Mouse (Mus musculus): Measurements from ENCODE around the gene Ficd.

The Ficd gene

DNA sequence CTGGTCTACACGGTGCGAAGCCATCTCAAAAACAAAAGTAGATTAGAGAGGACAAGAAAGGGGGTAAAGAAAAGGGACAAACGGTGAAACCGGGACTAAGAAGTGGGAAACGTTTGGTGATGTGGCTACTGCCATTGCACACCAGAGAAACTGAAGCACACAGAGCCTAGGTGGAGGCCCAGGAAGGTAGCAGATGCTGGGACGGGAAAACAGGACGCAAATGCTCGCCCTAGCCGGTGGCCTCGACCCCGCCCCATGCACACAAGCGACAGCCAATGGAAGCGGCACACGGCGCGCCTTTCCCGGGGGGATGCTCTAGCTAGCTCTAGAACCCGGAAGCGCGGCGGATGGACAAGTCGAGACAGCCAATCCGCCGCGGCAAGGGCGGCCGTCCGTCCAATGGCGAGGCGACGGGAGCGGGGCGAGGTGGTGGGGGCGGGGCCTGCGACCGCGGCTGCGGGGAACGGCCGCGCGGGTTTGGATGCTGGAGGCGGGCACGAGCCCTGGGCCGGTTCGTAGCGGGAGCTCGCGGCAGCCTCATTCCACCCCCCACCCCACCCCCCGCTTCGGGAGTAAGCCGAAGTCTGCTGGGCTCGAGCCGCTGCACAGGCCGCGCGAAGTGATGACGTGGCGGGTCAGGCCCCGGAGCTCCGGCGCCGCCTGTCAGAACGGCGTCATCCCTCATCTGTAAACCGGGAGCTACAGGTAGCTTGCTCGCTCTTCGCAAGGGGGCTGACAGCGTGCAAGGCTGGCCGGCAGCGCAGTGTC, at the start of gene Ficd:
TSS of gene Ficd (plus strand) at position 459 of the 768 bp plus-strand sequence.
- peak; percentile 89 to 92 for DNase-seq

DNA sequence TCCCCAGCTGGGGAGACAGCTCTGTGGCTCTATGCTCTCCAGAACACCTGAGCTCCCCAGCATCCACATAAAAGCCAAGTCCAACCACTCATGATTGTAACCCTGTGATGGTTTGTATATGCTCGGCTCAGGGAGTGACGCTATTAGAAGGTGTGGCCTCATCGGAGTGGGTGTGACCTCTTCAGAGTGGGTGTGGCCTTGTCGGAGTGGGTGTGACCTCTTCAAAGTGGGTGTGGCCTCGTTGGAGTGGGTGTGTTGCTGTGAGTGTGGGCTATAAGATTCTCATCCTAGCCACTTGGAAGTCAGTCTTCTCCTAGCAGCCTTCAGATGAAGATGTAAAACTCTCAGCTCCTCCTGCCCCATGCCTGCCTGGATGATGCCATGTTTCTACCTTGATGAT, 48.1 kb upstream of the Ficd start:
- DNase-seq = no peak

GRCm38 (mm10) chr5:113690069-113690548, 45.5 kb upstream of the Ficd start:
- no peak for DNase-seq

- DNase-seq = no peak
Observed at GRCm38 (mm10) chr5:113690866-113691265, 44.7 kb upstream of the Ficd start.

GRCm38 (mm10) chr5:113693196-113693755, 42.3 kb upstream of the Ficd start:
- DNase-seq = no peak

DNA sequence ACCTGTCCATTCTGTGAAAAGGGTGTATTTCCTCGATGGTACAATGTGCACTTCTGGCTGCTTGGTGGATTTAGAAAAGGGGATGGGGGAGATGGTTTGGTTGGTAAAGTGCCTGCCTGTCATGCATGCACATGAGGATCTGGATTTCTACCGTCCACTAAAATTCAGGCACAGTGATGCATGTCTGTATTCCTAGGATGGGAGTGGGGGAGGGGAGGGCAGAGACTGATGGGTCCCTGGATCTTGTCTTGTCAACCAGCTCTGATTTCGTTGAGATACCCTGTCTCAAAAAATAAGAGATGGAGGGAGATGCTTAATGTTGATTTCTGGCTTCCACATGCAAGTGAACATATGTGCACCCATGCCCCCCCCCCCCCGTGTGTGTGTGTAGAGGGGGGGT, 41.6 kb upstream of the Ficd start:
- no peak for DNase-seq

DNA sequence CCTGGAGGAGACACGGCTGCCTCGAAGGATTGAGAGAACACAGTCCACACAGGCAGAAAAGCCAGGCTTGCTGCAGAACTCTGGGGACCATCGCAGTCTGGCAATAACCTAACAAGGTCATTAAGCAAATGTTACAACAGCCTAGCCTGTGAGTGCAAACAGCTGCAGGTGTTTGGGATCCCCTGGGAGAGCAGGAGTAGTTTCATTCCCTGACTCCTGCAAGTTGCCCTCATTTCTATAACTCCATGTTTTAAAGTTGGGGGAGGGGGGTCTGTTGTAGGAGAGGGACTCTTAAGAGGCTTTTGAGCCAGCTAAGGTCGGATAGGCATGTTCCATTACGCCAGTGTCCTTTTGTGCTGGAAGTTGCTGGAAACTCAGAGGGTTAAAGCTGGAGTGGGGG, 41.2 kb upstream of the Ficd start:
- no peak for DNase-seq

DNA sequence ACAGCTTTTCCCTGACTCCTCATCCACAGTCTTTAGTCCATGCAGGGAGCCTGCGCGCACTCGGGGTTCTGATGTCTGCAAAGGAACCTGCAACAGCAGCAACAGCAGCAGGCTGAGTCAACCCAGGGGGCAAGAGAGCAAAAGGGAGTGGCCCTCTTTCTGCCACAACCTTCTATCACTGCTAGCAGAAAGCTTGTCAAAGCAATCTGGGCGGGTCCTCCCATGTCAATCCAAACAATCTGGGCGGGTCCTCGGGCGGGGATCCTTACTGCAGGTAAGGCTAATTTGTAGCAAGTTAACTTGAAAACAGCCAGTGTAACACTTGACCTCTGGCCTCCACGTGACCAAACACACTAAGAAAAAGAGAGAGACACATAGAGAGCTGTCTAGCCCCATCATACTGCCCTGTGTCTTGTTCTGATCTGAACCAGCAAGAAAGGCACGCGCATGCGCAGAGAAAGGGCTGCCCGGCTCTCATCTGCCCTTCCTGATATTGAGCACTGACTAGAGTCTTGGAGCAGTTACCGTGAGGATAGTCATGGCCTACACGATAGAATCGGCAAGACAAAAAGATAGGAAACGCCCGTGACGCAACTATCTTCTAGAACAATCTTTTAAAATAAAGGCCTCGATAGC, 35.1 kb upstream of the Ficd start:
- no peak for DNase-seq

DNA sequence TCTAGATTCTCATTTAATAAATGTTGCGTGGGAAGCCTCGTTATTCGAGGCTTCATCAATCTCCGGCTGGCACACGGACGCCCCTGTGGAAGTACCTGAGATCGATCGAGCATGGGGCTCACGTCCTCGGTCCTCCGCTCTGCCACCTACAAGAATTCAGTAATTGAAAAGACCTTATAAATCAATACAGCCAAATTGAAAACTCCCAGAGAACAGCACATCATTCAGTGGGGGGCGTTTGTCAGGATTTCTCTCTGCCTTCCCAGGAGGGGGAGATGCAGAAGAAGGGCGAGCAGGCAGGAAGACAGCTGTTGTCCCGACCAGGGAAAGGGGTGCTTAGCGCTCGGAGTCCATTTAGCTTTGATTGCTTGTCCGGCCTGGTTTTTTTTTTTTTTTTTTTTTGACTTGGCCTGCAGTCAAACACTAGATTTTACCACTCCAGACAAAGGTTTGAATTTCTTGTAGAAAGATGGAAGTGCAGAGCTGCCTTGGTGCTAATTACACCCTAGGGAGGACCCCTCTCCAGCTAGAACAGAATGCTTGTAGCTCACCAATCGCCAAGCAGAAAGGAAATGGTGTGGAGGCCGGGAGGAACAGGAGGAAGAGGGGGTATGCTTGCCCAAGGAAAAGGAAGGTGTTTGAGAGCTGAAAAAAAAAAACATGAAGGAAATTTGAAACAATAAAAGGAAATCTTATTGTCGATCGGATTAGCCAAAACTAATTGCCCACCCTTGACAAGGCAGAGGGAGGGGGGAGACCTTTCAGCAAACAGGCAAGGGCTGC, 31.6 kb upstream of the Ficd start:
- peak in 1 of 2 experiments; percentile 26 for DNase-seq

DNA sequence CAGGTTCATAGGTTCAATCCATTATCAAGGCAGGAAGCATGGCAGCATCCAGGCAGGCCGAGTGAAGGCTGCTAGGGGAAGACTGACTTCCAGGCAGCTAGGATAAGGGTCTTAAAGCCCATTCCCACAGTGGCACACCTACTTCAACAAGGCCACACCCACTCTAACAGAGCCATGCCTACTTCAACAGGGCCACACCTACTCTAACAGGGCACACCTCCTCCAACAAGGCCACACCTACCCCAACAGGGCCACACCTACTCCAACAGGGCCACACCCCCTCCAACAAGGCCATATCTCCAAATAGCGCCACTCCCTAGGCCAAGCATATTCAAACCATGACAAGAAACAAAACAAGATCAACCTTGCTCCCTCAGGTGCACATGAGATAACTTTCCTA, 22.7 kb upstream of the Ficd start:
- no peak for DNase-seq

DNA sequence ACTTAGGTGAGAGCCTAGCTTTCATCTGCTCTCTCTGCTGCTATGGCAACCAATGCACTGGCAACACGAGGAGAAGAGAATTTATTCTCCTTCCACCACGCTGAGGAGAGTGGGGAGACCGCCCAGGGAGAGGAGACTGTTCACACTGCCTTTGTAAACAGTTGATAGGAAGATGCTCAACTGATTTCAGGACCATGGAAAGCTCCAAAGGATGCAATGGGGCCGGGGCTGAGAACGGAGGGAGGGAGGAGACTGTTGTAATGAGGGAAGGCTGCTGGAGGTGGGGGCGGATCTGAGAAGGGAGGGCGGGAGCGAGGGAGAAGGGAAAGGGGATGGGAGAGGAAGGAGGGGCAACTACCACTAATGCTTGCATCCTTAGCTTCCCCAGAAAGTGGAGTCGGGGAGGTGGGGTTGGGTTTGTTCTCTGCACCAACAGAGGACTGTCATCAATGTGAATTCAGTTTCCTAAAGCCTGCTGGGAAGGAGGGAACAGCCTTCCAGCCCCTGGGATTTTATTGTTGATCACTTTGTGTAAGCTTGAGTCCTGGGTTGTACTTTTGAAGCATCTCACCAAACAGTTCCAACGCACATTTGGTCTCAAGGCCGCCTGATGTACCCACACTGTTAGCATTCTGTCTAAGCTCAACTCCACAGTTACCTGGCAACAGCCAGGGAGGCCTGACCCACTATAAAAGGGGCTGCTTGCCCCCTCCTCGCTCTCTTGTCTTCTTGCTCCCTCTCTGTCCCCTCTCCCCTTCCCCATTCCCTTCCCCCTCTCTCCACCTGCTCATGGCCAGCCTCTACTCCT, 18.8 kb upstream of the Ficd start:
- DNase-seq = no peak

DNA sequence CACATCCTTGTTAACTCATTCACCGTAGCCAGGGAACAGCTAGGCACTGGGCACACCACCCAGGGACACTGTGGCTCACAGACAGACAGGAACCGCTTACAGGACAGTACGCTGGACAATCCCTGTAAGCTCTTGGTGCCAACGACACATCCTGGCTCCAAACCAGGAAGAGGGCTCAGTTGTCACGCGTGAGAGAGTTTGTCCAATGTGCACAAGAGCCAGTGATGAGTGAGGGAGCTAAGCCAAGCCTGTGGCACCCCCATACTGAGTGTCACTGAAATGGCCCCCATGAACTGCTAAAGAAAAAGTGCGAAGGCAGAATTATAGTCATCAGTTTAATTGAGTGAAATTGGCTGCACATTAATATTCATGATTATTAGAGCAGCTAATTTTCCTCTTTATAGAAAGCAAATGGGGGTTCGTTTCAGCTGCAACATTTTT, 16.4 kb upstream of the Ficd start:
- no peak for DNase-seq

- DNase-seq = no peak
Observed at GRCm38 (mm10) chr5:113722224-113723013, 13.2 kb upstream of the Ficd start.

GRCm38 (mm10) chr5:113723567-113724237, 11.9 kb upstream of the Ficd start:
- DNase-seq = no peak

- DNase-seq = peak; percentile 53 to 81
Observed at GRCm38 (mm10) chr5:113724446-113724845, 11.2 kb upstream of the Ficd start, which contains the start of gene 1700069L16Rik. Gene 1700069L16Rik (minus strand): TSS chr5:113724772.

DNA sequence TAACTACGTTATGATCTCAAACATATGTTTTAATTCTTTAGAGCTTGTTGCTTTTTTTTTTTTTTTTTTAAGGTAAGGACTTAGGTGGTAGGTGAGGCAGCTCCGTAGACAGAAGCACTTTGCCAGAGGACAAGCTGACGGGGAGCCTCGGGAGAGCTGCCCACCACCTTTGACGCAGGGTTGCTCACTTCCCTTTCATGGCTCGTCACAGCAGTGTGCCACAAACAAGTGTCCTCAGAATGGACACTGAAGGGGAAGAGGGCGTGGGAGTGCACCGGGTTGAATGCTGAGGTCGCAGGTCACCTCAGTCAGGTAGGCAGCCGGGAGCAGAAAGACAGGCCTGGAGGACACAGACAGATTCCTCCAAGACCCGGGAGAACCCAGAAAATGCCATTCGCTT, 10.2 kb upstream of the Ficd start:
- no peak for DNase-seq

DNA sequence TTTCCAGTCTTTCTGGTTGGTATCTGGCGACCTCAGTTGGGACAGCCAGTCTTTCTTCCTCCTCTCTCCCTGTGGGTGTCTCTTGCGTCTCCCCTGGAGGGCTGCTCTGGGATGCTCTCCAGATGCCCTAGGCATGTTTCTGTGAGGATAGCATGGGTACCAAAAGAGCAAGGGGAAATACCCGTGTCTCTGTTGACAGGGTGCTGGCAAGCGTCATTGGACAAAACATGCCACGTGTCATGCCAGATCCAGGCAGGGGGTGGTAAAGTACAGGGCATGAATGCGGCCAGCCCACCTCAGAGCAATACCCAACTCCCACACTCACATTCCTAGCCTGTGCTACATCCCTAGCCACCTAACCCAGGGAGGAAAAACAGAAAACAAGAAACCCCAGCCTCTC, 9.0 kb upstream of the Ficd start:
- no peak for DNase-seq

- no peak for DNase-seq
Observed at GRCm38 (mm10) chr5:113727238-113727637, 8.4 kb upstream of the Ficd start.

DNA sequence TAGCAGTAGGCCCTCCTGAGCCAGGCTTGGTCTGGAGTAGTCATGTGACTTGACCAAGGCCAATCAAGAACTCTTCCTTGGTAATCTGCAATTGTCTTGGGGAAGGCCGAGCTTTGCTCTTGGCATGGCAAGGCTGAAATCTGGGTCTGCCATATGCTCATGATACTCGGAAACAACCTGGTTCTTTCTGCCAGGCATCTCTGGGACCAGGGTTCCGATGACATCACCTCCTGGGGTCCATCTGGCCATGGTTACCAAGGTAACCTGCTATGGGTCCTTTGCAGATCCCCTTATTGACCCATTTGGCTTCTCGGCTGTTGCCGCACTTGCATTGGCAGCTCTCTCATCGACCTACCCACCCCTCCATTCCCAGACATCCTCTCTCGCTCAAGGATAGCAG, 7.6 kb upstream of the Ficd start:
- no peak for DNase-seq

DNA sequence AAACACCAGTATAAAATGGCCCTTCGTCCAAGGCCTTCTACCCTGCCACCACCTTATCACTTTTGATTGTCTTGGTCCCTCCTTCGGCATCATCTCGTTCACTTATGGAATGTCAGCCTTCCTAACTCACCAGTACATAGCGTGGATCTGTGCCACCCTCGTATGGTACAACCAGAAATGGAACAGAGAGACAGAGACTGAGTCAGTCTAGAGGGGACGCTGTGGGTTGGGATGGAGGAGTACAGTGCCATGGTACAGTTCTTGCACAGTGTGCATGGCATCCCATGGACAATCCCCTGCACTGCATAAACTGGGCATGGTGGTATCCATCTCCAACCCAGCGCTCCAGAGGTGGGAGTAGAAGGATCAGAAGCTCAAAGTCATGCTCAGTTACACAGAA, 6.9 kb upstream of the Ficd start:
- no peak for DNase-seq

GRCm38 (mm10) chr5:113730641-113731121, 4.9 kb upstream of the Ficd start:
- no peak for DNase-seq
